Mouse (Mus musculus): ENCODE measurements at regions not wholly inside any gene's neighbourhood (a gene's known extent, or its start where the extent isn't known, plus 50 kb on each side); places are given as distances from the start of the nearest gene placed in this dataset.

DNA sequence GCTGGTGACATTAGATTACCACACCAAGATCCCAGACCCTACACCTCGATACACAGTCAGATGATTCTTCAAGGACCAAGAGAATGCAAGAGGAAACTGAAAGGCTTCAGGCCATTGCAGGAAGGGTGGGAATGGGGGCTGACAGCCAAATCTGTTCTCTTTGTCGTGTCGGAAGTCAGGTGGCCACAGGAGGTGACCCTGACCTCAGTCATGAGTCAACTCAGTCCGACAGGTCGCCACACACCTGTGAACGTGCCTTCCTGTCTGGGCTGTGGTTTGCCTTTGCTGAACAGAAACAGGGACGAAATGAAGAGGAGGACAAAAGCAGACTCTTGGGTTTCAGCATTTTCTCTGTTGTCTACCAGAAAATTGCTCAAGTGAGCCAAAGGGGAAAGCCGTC lies 318.3 kb upstream of the Gm26657 start:
- no peak for DNase-seq

DNA sequence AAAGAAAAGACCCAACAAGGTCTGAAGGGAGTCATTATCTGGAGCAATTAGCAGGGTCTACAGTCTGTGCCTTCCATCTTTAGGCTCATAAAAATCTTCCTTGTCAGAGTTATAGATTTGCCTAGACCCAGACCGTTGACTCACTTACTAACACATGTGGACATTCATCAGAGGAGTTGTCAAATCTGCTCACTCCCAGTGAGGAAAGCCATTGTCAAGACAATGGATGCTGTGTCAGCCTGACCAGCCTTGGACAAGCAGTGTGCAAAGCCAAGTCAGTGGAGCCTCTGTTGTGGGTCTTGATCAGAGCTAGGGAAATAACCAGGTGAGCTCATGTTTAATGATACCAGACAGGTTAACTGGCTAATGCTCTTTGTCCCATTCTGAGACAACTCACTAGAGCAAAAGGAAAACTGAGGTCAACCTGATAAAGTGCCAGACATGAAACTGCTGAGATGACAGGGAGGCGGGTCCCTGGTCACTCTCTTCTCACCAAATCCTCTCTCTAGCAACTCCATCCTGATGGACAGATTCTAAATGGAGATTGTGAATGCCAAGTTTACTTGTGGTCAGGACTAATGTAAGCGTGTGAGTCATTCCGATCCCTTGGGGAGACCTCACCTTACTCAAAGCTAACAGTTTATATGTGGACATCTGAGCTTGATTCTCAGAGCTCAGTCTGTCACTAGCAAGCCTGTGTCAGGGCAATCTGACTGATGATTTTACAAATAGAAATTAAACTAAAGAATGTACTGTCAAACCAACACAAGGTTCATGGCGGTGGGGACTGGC lies 320.6 kb upstream of the Gm26657 start:
- no peak for DNase-seq

DNA sequence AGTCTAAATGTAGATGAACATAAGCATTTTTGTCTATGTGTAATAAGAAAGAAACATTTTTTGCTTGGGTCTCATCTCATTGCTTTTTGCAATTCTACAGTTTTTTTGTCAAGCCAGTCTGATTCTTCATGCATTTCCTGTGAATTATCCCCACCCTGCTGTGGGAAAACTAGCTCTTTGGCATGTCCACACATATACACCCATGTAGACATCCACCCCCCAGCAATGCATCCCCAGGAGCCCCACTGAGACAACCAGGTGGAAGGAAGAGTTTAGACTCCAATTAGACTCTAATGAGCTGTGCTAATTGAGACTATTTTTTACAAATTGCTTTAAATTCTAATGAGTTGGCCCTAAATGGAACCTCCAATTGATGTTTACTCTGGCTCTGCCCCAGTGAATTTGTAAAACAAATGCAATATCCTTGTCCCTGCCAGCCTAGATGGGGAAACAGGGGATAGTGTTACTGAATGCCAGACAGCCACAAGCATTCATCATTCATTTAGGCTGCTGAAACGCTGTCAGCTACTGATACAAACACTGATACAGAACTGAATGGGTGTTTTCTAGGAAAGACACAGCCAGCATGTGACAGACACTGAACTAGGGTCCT lies 328.7 kb upstream of the Gm26657 start:
- DNase-seq: no peak

DNA sequence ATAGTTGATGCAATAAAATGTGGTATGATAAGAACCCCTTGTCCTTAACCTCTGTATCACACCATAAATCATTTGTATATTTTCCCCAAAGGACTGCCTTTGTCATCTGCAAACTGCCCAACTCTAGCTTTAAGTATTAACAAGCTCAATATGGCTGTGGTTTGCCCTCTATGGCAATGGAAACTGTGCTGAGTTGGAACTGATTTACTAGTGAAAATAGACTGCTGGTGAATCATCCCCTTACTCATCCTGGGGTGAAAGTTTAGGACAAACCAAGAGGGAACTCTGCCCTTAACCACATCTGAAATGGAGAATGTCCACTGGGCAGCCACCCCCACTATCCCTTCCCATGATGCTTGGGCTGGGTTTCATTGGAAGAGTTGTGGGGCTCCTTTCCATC lies 346.1 kb upstream of the Gm26657 start:
- no peak for DNase-seq

DNA sequence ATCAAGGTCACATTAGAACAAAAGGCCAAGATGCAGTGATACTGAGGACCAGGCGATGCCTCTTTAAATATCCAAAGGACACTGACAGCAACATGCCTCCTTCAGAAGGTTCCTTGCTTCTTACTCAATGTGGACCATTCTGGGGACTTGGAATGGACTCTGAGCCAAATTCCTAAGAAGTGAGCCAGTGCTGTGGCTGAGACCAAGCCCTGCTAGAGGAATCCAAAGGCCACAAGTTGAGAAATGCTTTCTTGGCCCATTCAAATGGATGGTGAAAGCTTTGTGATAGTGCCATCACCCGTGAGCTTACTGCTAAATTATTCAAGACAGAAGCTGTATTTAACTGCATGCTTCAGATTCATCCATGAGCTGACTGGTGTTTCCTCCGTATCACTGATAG lies 352.8 kb upstream of the Gm26657 start:
- DNase-seq: no peak

DNA sequence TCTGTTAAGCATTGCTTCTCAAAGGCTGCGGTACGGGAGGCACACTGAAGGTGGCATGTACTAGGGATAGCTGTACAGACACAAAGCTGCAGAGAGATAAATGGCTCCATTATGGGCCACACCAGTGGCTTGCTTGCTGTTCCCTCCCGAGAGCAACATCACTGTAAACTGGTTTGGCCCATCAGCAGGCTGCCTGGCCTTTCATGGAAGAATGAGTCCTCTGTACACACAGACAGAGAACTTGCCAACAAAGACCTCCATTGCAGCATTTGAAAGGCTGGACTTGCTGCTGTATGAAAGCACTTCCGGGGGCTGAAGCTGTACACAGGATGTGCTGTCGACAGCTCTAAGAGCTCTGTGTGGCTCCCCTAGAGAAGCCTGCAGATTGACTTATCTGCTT lies 364.1 kb upstream of the Gm26657 start:
- DNase-seq: peak in 1 of 2 experiments; percentile 8

DNA sequence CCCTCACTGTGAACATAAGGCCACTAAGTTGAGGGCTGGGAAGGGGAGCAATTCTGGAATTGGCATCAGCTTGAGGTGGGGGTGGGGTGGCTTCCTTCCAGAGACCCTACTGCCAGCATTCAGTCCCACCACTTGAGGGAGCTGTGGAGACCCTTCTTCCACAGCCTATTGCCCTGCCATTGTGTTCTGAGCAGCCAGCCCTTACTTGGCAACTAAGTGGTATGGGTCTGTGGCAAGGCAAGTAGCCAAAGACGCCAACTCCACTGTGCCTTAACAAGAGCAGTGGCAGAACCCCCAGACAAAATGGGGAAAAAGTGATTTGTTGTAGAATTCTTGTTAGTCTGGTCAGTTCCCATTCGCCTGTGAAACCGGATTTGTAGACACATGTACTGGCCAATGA lies 365.4 kb upstream of the Gm26657 start:
- DNase-seq: peak; percentile 16 to 39

DNA sequence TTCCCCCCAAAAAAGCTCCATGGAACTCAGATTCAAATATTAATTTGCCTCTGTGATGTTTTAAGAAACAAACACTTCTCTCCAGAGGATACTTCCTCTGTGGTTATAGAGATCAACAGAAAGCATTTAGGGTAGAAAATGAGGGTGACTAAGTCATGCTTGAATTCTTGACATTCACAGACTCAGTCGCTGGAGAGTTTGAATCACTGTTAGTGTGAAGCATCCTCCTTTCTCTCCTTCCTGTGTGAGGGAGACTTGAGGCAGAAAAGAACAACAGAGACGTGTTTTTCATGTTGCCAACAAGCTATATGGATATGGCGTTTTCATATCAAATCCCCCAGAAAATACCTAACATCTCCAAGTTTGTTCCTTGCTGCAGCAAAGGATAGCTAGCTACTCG lies 366.1 kb upstream of the Gm26657 start:
- DNase-seq: no peak

DNA sequence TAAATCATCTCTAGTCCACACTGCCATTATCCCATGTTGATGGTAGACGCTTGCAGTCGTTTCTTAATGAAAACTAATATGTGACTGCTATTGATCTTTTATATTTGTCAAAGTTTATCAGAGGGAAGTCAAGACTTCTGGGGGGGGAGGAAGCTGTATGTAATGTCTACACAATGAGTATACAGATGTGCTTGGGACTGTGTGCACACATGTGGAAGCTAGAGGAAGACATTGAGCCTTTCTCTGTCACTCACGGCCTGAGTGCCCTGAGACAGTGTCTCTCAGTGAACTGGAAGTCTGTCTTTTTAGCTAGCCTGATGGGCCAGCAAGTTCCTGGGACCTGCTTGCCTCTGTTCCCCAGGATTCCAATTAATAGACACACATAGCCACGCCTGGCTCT lies 366.7 kb upstream of the Gm26657 start:
- DNase-seq: no peak

DNA sequence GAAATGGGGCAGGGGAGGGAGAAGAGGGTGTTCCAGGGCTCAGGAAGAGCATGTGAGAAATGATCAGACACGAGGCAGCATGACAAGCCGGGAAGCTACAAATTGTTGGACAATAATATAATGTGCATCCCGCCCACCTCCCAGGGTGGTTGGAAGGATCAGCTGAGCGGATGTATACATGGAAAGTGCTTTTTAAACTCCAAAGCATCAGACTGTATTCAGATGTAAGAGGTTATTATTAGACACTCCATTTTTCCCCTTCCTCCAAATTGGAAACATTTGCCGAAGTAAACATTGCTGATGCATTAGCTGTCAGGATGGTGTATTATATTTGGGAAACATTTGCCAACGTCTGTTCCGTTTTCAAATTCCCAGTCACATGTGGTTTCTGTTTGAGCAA lies 367.2 kb upstream of the Gm26657 start:
- DNase-seq: no peak

DNA sequence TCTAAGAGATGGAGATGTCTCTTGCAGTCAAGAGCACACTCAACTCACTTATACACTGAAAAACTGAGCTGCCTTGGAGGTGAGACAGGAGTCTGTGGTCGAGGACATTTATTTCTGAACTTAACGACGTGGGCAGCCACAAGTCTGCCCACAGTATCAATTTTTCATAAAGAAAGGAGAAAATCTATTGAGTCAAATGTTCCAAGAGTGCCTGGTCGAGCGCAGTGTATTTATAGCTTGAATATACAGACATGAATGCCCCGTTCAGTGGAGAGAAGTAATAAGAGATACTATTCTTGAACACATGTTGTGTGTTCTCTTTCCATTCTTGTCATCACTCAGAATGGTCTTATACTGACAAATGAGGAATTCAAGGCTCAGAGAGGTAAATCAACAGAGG lies 375.3 kb upstream of the Gm26657 start:
- no peak for DNase-seq

DNA sequence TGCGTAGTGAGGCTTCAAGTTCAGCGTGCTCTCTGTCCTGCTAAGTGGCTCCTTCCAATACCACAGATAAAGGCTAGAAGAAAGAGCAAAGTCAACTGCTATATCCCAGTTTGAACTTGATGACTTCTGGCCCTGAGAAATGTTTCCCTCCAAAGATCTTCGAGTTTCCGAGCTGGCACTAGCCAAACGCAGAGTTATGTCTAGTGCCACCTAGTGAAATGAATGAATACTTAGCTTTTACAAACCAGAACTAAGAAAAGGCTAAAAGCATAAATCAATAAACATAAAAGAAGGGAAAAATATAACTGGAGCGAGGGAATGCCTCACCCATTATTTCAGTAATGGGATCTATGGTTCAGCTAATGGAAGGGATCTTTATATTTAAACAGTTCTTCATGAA lies 377.7 kb upstream of the Gm26657 start:
- peak; percentile 13 to 35 for DNase-seq

DNA sequence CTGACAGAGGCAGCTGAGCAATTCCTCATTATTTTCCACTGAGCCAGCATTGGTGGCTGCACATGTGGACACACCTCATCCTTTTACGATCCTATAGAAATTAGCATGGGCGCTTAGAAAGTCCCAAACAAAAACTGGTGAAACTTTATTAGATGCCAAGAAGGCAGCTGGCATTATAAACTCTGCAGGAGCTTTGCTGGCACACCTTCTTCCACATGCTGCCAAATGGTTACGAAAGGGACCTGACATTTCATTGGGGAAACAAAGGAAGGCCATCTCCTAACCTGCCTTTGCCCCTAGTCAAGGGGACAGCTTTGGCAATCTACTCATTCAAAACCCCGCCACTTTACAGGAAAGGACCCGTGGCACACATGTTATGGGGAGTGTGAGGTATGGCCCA lies 390.7 kb upstream of the Gm26657 start:
- DNase-seq: peak; percentile 39 to 58

DNA sequence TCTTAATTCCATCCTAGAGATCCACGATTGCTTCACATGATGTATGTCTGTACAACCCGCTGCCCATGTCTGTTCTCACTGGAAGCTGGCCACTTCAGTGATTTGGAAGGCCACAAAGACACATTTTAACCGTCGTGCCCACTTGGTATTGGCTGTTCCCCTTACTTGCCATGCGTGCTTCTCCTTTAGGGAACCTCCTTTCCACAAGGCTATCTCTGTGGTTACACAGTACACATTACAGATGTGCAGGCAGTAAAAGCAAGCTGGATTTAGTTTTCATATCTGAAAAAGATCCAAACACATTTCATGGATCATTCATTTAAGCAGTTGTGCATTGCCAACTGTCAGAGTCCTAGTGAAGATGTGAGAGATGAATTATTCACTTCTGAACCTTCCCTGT lies 414.7 kb upstream of the Gm26657 start:
- no peak for DNase-seq

DNA sequence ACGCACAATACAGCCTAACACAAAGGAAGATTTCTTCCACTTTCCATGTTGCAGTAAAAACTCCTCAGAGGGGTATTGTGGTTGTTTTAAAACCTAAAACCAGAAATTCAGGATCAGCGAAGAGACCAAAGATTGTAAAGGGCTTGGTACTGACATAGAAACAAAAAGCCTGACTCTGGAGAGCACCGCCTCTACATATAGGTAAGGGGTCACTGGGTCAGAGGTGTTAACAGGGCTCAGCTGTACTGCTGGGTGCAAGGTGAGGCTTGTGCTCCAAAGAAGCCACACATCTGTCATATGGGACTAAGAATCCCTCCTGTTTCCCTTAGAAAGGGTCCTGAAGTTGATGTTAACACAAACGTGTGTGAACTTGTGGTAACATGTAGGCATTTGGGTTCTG lies 420.7 kb upstream of the Gm26657 start:
- no peak for DNase-seq

DNA sequence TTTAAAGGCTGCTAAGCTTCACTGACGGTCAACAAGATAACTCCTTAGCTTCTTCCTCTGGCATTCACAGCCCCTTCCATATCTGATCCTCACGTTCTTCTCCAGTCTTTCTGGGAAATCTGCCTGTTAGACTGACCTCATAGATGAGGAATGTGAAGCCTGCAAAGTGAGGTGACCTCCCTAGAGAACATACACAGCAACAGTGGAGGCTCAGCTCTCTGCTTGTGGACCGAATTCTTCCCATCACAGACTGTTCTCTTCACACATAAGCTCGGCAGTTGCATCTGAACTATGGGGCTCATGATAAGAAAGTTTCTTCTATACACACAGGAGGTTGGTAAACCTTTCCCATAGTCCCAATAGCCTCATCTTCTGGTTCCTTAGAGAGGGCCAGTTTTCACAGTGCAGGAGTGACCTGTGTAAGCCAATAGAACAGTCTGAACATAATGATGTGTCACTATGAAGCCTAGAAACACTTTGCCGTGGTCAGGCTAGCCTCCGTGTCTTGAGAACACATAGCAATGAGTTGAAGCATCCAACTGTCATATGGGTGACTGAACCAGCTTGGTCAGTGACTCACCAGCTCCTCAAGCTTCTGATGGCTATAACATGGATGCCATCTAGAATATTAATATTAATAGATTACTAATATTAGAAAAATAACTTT lies 434.1 kb upstream of the Gm26657 start:
- DNase-seq: no peak

DNA sequence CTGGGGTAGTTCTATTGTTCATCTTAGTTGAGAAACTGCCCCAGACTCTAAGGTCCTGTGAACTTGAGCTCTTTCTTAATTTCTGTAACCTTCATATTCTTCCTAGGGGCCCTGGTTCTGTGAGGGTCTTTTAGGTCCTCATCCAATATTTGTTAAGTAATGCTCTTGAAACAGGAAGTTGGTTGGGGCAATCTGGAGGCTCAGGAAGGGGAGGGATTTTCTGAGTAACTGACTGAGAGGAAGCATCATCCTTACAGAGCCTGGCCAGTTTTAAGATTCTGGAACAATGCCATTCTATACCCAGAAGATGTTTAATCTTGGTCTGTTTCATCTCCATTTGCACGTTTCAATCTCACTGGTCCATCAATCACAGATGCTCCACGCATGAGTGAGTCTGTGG lies 435.6 kb upstream of the Gm26657 start:
- no peak for DNase-seq

DNA sequence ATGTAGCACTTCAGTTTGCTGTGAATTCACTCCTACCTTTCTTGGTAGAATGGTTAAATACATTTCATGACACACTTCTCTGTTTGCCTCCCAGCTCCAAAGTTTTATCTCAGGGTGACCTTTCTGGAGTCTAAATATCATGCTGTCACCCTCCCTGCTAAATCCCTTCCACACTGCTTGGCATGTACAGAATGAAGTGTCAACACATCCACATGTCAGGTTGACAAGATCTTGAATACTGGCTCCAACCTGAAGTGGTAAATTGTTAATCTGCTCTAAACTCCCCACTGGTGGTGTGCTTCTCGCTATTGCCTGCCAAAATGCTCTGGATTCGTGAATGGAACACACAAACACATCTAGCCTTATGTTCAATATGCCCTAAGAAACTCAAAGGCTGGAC lies 451.9 kb upstream of the Gm26657 start:
- DNase-seq: no peak

DNA sequence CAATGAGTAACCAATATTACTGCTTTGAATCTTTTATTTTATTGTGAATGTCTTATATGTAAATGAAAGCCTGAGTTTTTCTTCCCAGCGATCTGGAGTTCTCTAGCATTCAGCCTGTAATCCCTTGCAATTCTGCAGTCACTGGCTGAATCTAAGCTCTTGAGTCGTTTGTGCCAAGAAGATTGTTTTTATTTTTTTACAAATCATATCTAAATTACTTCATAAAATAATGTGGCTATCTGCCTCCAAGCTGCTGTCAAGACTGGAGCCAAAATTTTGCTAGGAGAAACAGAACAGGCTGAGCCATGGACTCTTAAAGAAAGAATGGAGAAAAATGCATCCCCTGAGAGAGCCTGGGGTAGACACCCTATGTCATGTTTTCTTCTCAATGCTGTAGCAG lies 455.4 kb upstream of the Gm26657 start:
- DNase-seq: no peak

DNA sequence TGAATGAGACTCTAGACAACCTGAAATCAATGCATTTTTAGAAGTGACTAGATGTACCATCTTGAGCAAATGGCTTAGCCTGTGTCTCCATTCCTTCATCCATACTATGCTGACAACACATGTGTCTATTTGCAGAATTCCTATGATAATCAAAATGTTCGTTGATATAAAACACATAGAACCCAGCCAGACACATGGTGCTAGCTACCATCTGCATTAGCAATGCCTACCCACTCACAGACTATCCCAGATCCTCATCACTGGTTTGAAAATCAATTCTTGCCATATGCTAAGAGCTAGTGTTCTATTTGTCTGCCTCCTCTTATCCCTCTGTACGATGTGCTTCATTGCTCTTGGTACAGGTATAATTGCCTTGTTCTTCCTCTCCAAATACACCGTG lies 464.0 kb upstream of the Gm26657 start:
- DNase-seq: no peak

DNA sequence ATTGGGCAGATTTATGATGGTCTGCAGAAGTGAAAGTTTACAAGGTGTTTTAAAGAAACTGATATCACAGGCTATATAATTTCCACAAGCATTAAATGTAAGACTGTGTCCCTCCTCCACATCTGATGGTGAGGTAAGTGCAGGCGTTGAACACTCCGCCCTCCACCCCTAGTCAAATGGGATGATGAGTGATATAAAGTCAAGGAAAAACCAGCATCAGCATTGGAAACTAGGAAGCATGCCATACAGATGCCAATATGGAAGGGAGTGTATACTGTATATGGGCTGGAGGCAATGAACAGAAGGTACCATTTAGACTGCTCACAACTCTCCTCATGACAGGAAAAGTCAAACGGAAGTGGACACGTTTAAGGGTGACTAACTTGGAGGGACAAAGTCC lies 468.5 kb upstream of the Gm26657 start:
- no peak for DNase-seq

DNA sequence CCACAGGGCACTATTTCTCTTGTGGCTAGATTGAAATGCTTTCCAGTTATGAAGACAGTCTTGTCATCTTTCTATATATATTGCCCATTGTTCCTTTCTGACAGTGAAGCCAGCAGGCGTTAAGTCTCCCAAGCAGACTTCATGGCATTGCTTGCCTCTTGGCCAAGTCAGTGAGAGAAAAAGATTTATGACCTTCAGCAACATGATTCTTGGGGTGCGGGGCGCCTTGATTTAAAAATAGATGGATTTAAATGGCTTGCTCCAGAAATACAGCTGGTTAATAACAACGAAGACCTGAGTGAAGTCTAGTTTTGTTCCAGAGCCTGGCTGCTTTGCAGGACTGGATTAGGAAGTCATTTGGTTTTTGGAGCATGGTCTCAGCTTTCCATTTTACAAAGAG lies 475.2 kb upstream of the Gm26657 start:
- no peak for DNase-seq

DNA sequence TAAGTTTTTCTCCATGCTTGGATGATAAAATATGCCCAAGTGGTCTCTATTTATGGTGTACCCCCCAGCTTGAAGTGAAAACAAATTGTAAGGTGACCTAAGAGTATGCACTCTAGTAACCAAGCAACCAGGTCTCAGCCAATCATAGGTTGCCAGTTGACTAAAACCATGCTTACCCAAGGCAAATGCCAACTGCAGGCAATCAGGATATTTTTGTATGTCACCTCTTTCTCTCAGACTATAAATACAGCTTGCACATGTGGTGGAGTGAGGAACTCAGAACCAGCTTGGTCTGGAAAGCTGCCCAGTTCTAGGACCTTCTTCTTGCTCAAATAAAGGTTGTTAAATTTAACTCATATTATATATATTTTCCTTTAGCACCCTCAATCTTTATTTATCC lies 476.0 kb upstream of the Gm26657 start:
- DNase-seq: no peak

DNA sequence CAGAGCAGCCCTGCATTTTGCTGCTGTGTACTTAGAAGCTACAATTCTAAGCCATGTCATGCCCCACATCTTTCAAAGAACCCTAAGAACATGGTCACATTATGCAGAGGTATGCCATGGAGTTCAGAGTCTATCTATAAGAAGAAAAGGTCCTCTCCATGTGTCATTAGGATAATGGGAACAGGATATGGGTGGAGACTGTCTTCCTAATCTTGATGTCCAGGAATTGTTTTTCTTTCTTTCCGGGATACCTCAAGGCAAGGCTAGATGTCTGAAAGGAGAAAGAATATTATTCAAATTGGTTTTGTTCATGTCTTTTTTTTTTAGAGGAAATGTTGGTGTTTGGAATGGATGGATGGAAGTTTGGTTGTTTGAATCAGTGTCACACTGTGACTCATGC lies 477.3 kb upstream of the Gm26657 start:
- DNase-seq: no peak

Data from cerebellum, postnatal 10 days (tissue).